Mouse (Mus musculus): ENCODE measurements at regions not wholly inside any gene's neighbourhood (a gene's known extent, or its start where the extent isn't known, plus 50 kb on each side); places are given as distances from the start of the nearest gene placed in this dataset.
"Not testable (repeated sequence)": the region's sequence is repeated elsewhere in the genome, so short reads cannot be mapped to it uniquely, and the experiment has no call there.

DNA sequence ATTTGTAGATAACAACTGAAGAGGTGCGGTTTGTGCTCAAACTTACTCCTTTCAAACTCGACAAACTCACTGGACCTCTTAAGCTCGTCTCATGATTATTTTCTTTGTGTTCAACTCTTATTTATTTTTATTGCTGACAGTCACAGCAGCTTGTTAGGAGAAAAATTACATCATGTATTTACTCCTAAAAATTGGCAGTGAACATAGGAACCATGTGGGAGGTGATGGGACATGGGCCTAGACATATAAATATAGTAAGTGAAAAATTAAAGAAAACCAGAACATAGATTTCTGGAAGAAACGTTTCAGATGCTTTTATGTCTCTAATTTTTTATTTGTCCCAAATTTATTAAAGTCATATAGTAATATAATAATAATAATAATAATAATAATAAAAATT lies 108.2 kb upstream of the Mpdz start:
- 82% methylated on average over 4 of the region's 4 CpGs for whole genome bisulfite sequencing
- H3K4me3 ChIP-seq (ENCODE audit: extremely low read depth, insufficient read depth, insufficient read length): no peak overlapping the region
- H3K36me3 ChIP-seq (ENCODE audit: control insufficient read depth, insufficient read depth, low read length): no peaks in the 10 kb centered on the region
- no peak for TF ChIP-seq CTCF (IDR thresholded peaks at IDR 0.05; ENCODE audit: extremely low read depth, insufficient read depth, insufficient read length, insufficient replicate concordance)
- TF ChIP-seq POLR2A (IDR thresholded peaks at IDR 0.05; ENCODE audit: low read depth, low read length): no peak
- DNase-seq (ENCODE audit: low read depth in 1 of 2, low spot score in 2 of 2): no peak
- H3K4me1 ChIP-seq (ENCODE audit: control insufficient read depth, insufficient read depth, insufficient read length): no peaks in the 10 kb centered on the region
- no peak overlapping the region for H3K27ac ChIP-seq (ENCODE audit: insufficient read depth, low read length)
- no peaks in the 10 kb centered on the region for H3K27me3 ChIP-seq (ENCODE audit: control insufficient read depth, insufficient read depth, low read length)

DNA sequence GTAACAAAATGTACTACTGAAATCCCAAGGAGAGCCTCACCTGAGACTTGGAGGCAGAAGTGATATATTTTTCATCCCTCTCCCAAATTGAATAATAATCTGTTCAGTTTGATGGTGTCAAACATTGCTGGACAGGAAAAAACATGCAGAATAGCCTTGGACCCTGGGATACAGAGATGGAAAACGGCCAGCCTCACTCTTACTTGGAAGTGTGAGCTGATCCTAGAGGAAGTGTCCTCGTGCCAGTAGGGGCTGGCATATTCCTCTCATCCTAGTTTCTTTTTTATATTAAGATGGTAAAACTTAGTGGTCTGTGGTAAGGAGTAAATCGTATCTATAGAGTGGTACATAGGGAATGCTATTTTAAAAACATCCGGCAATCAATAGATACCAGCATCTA lies 107.6 kb upstream of the Mpdz start:
- H3K27ac ChIP-seq (ENCODE audit: insufficient read depth, low read length): no peak overlapping the region
- no peak overlapping the region for H3K4me3 ChIP-seq (ENCODE audit: extremely low read depth, insufficient read depth, insufficient read length)
- DNase-seq (ENCODE audit: low read depth in 1 of 2, low spot score in 2 of 2): no peak
- WGBS: 83% methylated on average over 4 of the region's 4 CpGs
- H3K4me1 ChIP-seq (ENCODE audit: control insufficient read depth, insufficient read depth, insufficient read length): no peaks in the 10 kb centered on the region
- no peak for TF ChIP-seq POLR2A (IDR thresholded peaks at IDR 0.05; ENCODE audit: low read depth, low read length)
- no peak for TF ChIP-seq CTCF (IDR thresholded peaks at IDR 0.05; ENCODE audit: extremely low read depth, insufficient read depth, insufficient read length, insufficient replicate concordance)
- H3K27me3 ChIP-seq (ENCODE audit: control insufficient read depth, insufficient read depth, low read length): no peaks in the 10 kb centered on the region
- H3K36me3 ChIP-seq (ENCODE audit: control insufficient read depth, insufficient read depth, low read length): no peaks in the 10 kb centered on the region

DNA sequence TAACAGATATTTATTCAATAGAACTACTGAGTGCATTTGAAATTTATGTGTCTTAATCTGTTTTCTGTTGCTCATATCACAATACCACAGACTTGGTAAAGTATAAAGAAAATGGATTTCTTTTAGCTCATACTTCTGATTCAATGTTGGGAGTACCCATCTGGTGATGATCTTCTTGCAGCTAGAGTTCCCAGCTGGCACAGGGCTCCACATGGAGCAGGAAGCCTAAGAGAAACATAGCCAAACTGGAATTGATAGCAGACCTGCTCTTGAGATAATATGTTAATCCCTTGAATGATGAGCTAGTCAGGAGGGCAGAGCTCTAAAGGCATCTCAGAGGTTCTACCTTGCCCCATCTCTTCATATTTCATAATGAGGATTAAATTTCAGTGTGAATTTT lies 97.9 kb upstream of the Mpdz start:
- H3K4me3 ChIP-seq (ENCODE audit: extremely low read depth, insufficient read depth, insufficient read length): no peak overlapping the region
- H3K36me3 ChIP-seq (ENCODE audit: control insufficient read depth, insufficient read depth, low read length): no peaks in the 10 kb centered on the region
- TF ChIP-seq CTCF (IDR thresholded peaks at IDR 0.05; ENCODE audit: extremely low read depth, insufficient read depth, insufficient read length, insufficient replicate concordance) (no peak), POLR2A (IDR thresholded peaks at IDR 0.05; ENCODE audit: low read depth, low read length) (no peak)

DNA sequence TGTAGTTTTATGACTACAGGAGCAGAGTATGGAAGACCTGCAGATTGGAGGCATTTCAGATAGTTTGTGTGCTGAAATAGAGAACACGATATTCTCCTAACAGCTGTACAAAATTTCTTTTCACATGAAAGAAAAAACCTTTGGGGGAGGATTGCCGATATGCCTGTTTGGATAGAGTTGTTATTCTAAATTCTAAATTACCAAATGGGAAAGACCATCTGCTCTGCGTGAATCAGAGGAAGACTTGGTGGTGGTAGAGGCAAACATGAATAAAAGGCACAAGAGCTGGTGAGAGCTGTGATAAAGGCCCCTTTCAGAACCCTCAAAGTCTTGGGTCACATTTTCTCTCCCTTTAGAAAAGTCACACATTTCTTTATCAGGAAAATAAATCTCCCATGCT lies 96.9 kb upstream of the Mpdz start:
- 90% methylated on average over 3 of the region's 3 CpGs for whole genome bisulfite sequencing
- H3K36me3 ChIP-seq (ENCODE audit: control insufficient read depth, insufficient read depth, low read length): no peaks in the 10 kb centered on the region
- H3K4me3 ChIP-seq (ENCODE audit: extremely low read depth, insufficient read depth, insufficient read length): no peak overlapping the region
- H3K4me1 ChIP-seq (ENCODE audit: control insufficient read depth, insufficient read depth, insufficient read length): no peaks in the 10 kb centered on the region
- no peak for TF ChIP-seq POLR2A (IDR thresholded peaks at IDR 0.05; ENCODE audit: low read depth, low read length)
- TF ChIP-seq CTCF (IDR thresholded peaks at IDR 0.05; ENCODE audit: extremely low read depth, insufficient read depth, insufficient read length, insufficient replicate concordance): no peak
- no peak overlapping the region for H3K27ac ChIP-seq (ENCODE audit: insufficient read depth, low read length)
- DNase-seq (ENCODE audit: low read depth in 1 of 2, low spot score in 2 of 2): no peak
- no peaks in the 10 kb centered on the region for H3K27me3 ChIP-seq (ENCODE audit: control insufficient read depth, insufficient read depth, low read length)

More for the DNA sequence above, 97.9 kb upstream of the Mpdz start:
- DNase-seq (ENCODE audit: low read depth in 1 of 2, low spot score in 2 of 2): no peak
- no peaks in the 10 kb centered on the region for H3K4me1 ChIP-seq (ENCODE audit: control insufficient read depth, insufficient read depth, insufficient read length)
- no peak overlapping the region for H3K27ac ChIP-seq (ENCODE audit: insufficient read depth, low read length)
- H3K27me3 ChIP-seq (ENCODE audit: control insufficient read depth, insufficient read depth, low read length): no peaks in the 10 kb centered on the region

DNA sequence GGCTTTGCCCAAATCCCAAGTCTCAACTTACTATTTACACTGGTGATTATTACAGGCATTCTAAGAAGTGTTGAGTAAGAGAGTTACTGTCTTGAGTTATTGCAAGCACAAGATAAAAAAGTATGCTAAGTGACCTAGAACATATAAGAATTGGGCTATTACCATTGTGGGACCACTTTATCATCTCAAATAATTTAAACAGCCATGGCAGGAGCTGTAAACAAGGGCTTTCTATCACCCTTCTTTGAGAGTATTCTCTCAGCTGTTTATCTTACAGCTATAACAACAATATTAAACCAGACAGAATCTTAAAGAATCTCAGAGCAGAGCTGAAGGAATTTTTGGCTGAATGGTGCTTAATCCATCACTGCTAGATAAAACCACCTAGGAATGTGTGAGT lies 94.2 kb upstream of the Mpdz start:
- TF ChIP-seq CTCF (IDR thresholded peaks at IDR 0.05; ENCODE audit: extremely low read depth, insufficient read depth, insufficient read length, insufficient replicate concordance) (no peak), POLR2A (IDR thresholded peaks at IDR 0.05; ENCODE audit: low read depth, low read length) (no peak)
- H3K27ac ChIP-seq (ENCODE audit: insufficient read depth, low read length): no peak overlapping the region
- no peak for DNase-seq (ENCODE audit: low read depth in 1 of 2, low spot score in 2 of 2)
- H3K4me3 ChIP-seq (ENCODE audit: extremely low read depth, insufficient read depth, insufficient read length): no peak overlapping the region
- no peaks in the 10 kb centered on the region for H3K27me3 ChIP-seq (ENCODE audit: control insufficient read depth, insufficient read depth, low read length)
- H3K36me3 ChIP-seq (ENCODE audit: control insufficient read depth, insufficient read depth, low read length): no peaks in the 10 kb centered on the region
- no peaks in the 10 kb centered on the region for H3K4me1 ChIP-seq (ENCODE audit: control insufficient read depth, insufficient read depth, insufficient read length)

DNA sequence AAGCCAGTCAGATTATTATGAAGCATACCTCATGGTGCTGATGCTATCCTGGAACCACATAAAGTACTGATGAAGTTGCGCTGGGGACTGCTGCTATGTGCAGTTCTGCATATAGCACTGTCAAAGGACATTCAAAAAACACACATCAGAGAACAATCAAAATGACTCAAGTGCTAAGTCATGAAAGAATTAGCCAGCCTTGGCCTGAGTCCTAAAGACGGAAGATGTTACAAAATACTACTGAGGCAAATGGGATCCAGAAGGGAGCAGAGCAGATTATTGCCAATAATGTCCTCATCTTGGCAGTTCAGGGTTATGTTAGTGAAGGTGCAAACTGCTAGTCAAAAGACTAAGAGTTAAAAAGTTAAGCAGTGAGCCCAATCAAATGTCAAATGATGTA lies 87.9 kb upstream of the Mpdz start:
- 87% methylated on average over 2 of the region's 2 CpGs for WGBS
- no peak for DNase-seq (ENCODE audit: low read depth in 1 of 2, low spot score in 2 of 2)
- H3K36me3 ChIP-seq (ENCODE audit: control insufficient read depth, insufficient read depth, low read length): no peaks in the 10 kb centered on the region

DNA sequence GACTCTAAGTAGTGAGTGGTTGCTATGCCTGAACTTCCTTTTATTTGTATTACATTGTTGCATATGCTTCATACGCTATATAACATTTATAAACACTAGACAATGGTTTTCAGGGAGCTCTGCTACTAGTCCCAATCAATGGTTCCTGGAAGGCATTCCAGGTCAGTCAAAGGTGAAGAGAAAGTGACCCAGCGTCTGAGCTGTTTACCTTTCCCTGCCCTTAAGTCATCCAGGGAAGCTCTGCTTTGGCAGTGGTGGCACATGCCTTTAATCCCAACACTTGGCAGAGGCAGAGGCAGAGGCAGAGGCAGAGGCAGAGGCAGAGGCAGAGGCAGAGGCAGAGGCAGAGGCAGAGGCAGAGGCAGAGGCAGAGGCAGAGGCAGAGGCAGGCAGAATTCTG lies 76.5 kb upstream of the Mpdz start:
- not testable (repeated sequence) for H3K4me3 ChIP-seq (ENCODE audit: extremely low read depth, insufficient read depth, insufficient read length); H3K4me1 ChIP-seq (ENCODE audit: control insufficient read depth, insufficient read depth, insufficient read length); H3K27me3 ChIP-seq (ENCODE audit: control insufficient read depth, insufficient read depth, low read length); H3K27ac ChIP-seq (ENCODE audit: insufficient read depth, low read length); DNase-seq (ENCODE audit: low read depth in 1 of 2, low spot score in 2 of 2); H3K36me3 ChIP-seq (ENCODE audit: control insufficient read depth, insufficient read depth, low read length)
- WGBS: 85% methylated on average over 2 of the region's 2 CpGs

More for the DNA sequence above, 87.9 kb upstream of the Mpdz start:
- Histone ChIP-seq H3K27me3 (ENCODE audit: control insufficient read depth, insufficient read depth, low read length) (no peaks in the 10 kb centered on the region), H3K4me3 (ENCODE audit: extremely low read depth, insufficient read depth, insufficient read length) (no peak overlapping the region), H3K4me1 (ENCODE audit: control insufficient read depth, insufficient read depth, insufficient read length) (no peaks in the 10 kb centered on the region), H3K27ac (ENCODE audit: insufficient read depth, low read length) (no peak overlapping the region)
- TF ChIP-seq POLR2A (IDR thresholded peaks at IDR 0.05; ENCODE audit: low read depth, low read length) (no peak), CTCF (IDR thresholded peaks at IDR 0.05; ENCODE audit: extremely low read depth, insufficient read depth, insufficient read length, insufficient replicate concordance) (no peak)

Data from spleen, adult 2 months (tissue).